Mouse (Mus musculus) induced T-regulatory cell, adult 2 months (primary cell): Measurements from ENCODE around the gene Ddx43.

Experiments
- DNase-seq: peaks from one replicate; pipeline ENCODE4 v3.0.0-alpha.2; 2012; ENCODE audit warnings: low read depth

The Ddx43 gene

DNA sequence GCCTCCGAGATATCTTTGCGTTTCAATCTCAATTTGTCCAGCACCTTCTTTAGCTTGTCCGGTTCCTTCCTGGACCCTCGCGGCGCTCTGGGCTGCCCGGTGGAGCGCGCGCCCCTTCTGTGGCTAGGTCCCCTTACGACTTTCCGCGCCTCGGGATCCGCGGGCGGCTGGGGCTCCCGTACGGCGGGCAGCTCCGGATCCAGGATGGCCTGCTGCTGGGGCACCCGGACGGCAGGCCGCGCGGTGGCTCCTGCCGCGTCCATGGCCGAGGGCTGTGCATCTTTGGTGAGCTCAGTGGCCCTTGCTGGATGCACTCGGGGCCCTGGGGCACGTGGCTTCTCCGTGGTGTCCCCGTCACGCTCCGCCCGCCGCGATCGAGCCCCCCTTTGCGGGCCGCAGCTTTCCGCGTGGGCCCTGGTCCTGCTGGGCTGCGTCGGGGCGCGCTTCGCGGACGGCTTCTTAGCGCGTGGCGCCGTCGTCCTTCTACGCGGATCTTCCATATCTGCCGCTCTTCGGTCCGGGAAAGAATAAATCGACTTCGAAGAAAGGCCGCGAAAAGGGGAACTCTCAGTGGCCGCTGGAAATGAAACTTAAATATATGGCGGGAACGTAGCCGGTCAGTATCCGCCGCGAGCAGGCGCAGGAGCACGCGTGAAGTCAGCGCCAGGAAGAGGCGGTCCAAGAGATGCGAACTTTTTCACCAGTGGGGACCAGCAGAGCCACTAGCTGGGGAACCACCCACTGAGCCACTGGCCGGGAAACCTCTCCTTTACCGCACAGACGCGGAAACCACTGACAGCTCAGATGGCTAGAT lies 47.2 kb downstream of the Ddx43 start, which contains the start of gene Cgas:
TSS of gene Cgas (minus strand) at position 659 of the 814 bp plus-strand sequence.
- DNase-seq = peak; percentile 86

DNA sequence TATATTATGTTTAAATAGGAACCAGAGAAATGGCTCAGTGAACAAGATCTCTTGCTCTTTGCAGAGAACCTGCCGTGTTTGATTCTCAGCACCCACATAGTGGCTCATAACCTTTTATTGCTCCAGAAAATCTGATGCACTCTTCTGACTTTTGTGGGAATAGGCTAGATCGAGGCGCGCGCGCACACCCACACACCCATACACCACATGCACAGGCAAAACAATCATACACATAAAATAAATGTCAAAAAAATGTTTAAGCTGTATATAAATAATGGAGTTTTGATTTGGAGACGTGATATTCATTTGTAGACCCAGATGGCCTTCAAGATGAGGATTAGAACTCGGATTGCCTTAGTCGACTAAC lies 52.0 kb downstream of the Ddx43 start:
- DNase-seq = no peak

DNA sequence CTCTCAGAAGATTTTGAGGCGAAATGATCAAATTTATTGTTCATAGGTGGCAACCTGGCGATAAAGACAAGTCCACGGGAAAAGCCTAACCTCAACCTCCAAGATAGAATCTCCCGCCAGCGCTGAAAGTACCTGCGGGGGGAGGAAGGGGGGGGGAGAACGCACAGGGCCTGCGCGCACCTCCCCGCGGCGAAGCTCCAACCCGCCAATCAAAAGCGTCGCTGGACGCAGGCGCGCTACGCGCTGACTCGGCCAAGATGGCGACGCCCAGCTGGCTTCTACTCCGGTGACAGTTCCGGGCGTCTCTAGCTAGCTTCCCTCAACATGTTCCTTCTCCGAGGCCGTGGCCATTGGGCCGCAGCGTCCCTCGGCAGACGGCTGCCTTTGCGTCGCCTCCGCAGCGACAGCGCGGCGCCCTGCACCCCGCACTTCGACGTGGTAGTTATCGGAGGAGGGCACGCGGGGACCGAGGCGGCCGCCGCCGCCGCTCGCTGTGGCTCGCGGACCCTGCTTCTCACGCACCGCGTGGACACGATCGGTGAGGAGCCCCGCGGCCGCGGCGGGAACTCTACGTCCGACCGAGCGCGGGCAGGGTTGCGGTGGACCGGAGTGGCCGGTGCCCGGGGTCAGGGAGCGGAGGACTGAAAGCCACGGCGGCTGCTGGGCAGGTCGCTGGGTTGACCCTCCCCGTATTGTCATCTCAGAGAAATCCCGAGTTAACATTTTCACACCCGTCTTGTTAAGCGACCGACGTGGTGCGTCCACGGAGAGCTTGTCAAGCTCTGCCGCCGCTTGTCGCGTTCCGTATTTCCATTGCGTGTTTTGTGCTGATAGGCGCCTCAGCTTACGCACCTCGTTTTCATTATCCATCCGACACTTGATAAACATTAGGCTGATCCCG lies 52.6 kb downstream of the Ddx43 start, which contains the start of the genes Mto1 and Gm17324:
TSS of gene Mto1 (plus strand) at position 236 of the 901 bp plus-strand sequence.
TSS of gene Gm17324 (minus strand) at position 814 of the 901 bp plus-strand sequence.
- DNase-seq = peak; percentile 98

DNA sequence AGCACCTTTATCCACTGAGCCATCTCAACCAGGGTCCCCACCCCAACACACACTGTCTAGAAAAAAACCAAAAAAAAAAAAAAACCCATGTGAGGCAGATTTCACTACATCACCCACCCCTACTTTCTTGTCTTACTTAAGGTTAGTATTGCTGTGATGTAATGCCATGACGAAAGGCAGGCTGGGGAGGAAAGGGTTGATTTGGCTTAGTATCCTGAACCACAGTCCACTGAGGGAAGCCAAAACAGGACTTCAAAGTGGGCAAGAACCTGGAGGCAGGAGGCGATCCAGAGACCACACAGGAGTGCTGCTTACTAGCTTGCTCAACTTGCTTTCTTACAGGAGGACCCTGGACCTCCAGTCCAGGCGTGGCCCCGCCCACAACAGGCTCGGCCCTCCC lies 54.8 kb downstream of the Ddx43 start:
- no peak for DNase-seq

DNA sequence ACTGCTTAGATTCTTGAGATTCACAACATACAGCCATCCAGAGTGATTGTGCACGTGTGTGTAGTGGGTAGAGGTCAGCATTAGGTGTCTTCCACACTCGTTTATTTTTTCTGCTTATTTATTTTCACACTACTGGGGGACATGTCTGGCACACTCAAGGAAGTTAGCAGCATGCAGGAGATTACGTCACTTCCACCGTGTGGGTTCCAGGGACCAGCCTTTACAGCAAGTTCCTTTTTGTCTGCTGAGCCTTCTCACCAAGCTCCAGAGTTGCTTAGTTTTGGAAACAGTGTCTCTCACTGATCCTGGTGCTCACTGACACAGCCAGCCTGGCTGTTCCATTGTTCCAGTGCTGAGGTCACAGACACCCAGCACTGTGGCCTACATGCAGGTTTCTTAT lies 55.8 kb downstream of the Ddx43 start:
- no peak for DNase-seq

DNA sequence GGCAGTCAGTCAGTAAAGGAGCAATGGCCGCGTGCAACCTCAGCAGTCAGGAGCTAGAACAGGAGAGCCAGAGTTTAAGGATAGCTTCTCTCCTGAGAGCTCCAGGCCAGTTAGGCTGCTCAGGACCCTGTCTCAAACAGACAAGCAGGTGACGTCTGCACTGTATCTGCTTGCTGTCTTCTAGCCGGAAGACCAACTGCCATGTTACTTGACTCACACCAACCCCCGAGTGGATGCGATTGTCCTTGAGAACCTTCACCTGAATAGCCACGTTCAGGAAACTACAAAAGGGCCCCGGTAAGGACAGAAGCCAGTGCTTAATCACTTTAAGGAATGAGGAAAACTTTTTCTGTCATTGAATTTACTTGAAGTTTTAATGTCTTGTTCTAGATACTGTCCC lies 61.4 kb downstream of the Ddx43 start:
- no peak for DNase-seq

DNA sequence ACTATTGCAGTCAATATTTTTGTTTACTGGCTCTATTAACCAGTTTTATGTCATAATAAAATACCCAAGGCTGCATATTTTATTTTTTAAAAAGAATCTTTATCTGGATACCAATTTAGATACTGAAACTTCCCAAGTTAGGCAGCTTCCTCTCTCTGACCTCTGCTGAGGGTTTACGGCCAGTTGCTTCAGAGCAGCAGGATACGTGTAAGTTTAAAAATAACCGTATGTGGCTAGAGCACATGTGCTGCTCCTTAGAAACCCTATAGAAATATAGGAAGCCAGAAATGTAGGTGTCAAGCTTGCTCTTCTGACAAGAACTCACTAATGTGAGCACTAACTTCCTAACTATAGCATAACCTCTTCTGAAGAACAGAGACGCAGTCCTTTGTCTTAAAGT lies 67.8 kb downstream of the Ddx43 start:
- DNase-seq = no peak

DNA sequence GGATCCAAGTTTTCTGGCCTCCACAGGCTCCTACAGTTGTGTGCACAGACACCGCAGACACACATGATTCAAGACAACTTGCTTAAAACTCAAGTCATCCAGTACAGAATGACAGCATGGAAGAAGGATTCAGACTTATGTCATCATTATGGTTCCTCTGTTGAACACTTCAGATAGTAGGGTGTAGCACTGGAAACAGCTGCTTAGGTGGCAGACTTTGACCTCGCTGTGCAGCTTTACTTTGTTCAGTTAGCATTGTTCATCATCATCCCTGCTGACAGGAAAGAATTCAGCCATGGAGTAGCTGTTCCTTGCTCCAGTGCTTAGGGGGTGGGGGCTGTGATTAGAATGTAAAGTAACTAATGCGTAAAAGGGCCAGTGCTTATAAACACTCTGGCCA lies 70.1 kb downstream of the Ddx43 start:
- no peak for DNase-seq
